Mouse (Mus musculus) lung, postnatal 0 days (tissue): ENCODE results near the gene Cdkl1.

Source experiments
- CTCF ChIP-seq: IDR thresholded peaks from 2 replicates; pipeline ENCODE4 v1.5.1; 2016; ENCODE audit warnings: antibody characterized with exemption, mild to moderate bottlenecking
- EP300 ChIP-seq: IDR thresholded peaks from 2 replicates; pipeline ENCODE4 v1.6.1; 2016; ENCODE audit warnings: antibody characterized with exemption, mild to moderate bottlenecking, control low read depth

- TF ChIP-seq CTCF (no peak), EP300 (no peak)
These were observed 20.9 kb upstream of the Cdkl1 start for GRCm38 (mm10) chr12:69811976-69812375.
